Mouse (Mus musculus) layer of hippocampus, adult 18-20 months (tissue): Measurements from ENCODE around the gene Nf2. TPM values are rescaled to one million over a fixed set of nuclear protein-coding genes. Genes with fewer than 3 reads are reported as not detected.
"Not testable (repeated sequence)": the region's sequence is repeated elsewhere in the genome, so short reads cannot be mapped to it uniquely, and the experiment has no call there.

Experiments used
- DNase-seq, 2 experiments: peaks; one replicate each; pipeline ENCODE4 v3.0.0; 2022; ENCODE audit warnings: low spot score in 2 of 2
- total RNA-seq, 2 experiments: library from RNA; stranded (reverse); gene quantifications; 2 replicates each; pipeline ENCODE4 v1.2.3; 2021

Nf2 gene
- total RNA-seq, 2 experiments from 2014 or later, result 88.6 to 99.8 TPM

- DNase-seq, result not testable (repeated sequence)
Measured at GRCm38 (mm10) chr11:4802401-4802800, 46.9 kb downstream of the Nf2 start.

DNA sequence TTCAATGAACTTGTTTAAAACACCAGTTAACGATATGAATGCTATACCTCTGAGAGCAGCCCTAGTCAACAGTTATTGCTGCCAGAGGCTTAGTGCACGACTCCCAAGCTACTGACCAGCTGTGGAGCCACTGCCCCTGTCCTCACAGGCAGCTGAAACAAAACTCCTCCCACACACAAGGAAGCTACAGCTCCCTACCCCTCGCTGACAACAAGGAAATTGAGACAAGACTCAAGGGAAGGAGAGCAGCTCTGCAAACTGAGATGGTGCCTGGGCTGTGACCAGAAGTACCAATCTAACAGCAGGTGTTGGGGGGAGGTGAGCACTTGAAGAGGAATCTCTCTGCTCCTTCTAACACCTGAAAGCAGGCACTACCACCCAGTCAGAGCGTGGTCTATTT, 48.7 kb downstream of the Nf2 start:
- DNase-seq, result no peak

GRCm38 (mm10) chr11:4793006-4793405, 56.3 kb downstream of the Nf2 start:
- no peak for DNase-seq

DNA sequence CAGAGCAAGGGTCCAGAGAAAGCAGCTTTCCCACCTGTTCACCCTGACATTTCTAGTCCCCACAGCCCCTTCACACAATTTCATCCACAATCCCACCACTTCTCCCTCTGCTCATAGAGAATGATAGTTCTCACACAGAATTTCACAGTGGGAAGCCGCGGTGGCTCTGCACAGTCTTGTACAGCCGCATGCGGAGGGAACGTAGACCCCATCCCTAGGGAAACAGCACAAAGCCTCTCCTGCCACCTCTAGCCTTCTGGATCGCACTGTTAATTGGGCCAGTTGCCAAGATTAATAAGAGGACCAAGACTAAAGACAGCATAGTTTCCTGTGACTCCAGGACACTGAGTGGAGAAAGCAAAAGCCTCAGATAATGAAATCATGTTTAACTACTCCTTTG, 57.8 kb downstream of the Nf2 start:
- no peak for DNase-seq

DNA sequence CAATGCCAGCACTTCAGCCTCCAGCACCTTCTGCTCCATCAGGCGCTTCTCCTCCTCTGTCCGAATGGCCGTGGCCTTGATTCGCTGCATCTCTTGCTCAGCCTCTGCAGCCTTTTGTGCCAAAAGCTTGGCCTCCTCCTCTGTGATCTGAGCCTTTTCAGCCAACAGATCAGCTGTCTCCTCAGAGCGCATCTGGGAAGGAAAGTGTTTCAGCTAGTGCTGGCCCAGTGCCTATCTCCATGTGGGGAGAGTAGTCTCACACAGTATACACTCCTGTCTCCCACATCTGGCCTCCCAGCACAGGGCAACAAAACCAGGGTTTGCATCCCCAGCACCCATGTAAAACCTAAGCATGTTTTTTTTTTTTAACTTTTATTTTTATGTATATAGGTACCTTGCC, 59.6 kb downstream of the Nf2 start:
- no peak for DNase-seq

GRCm38 (mm10) chr11:4784629-4785142, 64.7 kb downstream of the Nf2 start:
- no peak for DNase-seq

- DNase-seq, result no peak
Measured at GRCm38 (mm10) chr11:4783116-4783515, 66.2 kb downstream of the Nf2 start.

- no peak for DNase-seq
Measured at GRCm38 (mm10) chr11:4780927-4781326, 68.4 kb downstream of the Nf2 start.

DNA sequence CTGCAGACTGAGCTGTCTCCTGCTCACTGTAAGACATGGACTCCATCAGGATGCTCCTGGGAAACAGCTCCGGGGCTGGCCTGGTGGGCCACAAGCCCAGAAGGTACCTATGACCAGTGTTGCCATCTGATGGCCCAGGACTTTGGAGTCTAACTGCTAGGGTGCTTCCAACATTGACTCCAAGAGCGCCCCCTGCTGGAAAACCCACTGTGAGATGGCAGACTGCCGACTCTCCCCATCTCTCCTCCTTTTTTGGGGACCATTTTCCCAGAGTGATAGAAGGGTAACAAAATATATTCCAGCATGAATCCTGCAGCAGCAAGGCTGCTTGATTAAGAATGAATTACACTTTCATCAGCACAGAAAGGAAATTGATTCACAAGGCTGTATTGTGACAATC, 76.4 kb downstream of the Nf2 start:
- DNase-seq, result peak in 1 of 2 experiments; percentile 83

DNA sequence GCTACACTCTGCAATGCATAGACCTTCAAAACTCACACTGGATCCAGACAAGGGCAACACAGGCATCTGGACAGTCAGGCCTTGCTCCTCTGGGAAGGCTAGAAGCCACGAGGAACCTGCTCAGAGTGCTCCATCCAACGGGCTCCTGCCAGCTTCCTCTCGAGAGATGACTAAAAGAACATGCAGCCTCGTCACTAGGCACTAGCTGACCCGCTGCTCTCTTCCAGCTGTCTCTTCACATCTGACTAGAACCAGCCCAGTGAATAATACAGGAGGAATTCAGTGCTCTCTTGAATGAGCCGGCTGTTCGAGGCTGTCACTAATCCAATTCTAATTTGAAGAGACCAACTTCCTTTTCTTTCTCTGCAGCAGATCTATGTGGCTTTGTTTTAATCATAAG, 77.6 kb downstream of the Nf2 start:
- no peak for DNase-seq

- no peak for DNase-seq
Measured at GRCm38 (mm10) chr11:4769881-4770280, 79.5 kb downstream of the Nf2 start.

DNA sequence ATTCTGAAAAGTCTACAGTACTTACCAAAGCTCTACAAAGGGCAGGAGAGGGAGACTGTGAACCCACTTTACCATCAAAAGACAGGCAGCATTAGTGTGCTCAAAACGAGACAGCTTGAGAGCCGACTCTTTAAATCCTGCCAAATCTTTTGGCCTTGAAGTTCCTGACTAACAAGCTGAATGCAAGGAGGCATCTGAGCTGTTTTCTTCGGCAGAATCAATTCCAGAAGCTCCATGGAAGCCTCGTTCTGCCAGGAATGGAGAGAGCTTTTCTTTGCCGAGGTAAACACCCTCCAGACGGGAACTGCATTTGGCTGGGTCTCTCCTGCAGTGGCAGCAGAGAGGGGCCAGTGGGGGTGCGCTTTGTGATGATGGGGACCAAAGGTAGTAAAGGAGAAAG, 80.0 kb downstream of the Nf2 start:
- DNase-seq, result peak in 1 of 2 experiments; percentile 58

- DNase-seq, result peak in 1 of 2 experiments; percentile 49
Measured at GRCm38 (mm10) chr11:4768399-4768798, 80.9 kb downstream of the Nf2 start.

DNA sequence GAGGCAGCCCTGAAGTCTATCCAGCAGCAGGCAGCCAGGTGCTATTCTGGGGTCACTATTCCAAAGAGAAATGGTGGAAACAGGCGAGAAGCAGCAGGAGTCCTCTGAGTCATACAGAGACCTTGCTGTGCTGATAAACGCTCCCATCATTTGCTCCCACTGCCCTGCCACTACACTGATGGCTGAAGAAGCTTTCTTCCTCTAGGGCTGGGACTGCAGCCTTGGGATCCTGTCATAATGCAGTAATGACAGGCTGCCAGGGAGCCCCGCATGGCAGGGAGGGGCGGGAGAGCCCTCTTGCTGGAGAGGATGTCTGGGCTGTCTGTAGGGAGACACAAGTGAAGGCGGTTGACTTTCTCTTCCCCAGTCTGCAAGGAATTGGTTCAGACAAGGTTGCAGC, 84.9 kb downstream of the Nf2 start:
- no peak for DNase-seq

GRCm38 (mm10) chr11:4763631-4764030, 85.7 kb downstream of the Nf2 start:
- no peak for DNase-seq

- no peak for DNase-seq
Measured at GRCm38 (mm10) chr11:4762511-4762910, 86.8 kb downstream of the Nf2 start.

GRCm38 (mm10) chr11:4761991-4762390, 87.3 kb downstream of the Nf2 start:
- DNase-seq, result no peak

GRCm38 (mm10) chr11:4760438-4760837, 88.9 kb downstream of the Nf2 start:
- DNase-seq, result no peak

DNA sequence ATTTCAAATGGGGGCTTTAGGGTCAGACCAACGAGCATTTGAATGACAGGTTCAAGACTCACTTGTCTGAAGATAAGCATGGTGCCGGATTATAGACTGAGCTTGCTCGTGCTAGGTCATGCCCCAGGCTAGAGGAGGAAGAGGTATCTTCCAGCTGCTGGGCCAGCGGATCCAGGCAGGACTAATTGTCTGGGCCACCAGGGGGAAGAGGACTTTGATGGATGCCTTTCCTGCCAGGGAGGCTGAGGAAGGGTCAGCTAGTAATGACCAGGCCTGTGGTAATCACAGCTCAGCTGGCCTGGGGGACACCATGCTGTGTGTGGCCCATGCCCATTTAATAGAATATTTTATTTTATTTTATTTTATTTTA, 91.6 kb downstream of the Nf2 start:
- DNase-seq, result no peak

DNA sequence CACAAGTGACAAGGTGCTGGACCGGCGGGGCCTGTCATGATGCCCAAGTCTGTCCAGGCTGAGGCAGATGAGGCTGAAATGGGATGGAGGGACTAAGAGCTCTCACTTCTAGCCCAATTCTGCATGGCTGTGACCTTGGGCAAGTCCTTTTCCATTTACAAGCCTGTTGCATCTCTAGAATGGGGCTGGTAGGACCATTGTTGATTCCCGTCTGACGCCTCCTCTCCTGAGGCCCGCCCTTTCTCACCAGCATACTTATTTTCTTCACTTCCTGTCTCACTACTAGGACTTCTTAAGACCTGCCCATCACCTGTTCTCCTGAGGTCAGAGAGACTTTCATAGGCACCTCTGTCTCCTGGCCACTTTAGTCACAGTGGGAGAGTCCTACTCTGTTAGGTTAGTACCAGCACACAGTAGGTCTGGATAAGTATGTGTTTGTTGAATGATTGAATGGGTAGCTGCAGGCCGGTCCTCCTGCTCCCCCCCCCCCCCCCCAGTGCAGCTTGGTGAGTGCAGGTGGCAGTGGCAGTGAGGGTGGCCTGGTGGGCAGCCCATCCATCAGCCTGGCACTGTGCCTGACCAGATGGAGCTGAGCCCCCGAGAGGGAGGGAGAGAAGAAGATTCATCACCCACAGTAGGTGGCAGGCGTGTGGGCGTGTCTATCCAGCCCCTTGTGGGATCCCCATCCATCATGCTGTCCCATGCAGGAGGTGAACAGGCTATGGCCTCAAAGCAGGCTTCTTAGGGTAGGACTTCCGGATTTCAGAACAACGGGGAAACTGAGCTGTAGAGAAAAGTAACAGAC, 92.2 kb downstream of the Nf2 start:
- DNase-seq, result no peak

- no peak for DNase-seq
Measured at GRCm38 (mm10) chr11:4756460-4756859, 92.9 kb downstream of the Nf2 start.

DNA sequence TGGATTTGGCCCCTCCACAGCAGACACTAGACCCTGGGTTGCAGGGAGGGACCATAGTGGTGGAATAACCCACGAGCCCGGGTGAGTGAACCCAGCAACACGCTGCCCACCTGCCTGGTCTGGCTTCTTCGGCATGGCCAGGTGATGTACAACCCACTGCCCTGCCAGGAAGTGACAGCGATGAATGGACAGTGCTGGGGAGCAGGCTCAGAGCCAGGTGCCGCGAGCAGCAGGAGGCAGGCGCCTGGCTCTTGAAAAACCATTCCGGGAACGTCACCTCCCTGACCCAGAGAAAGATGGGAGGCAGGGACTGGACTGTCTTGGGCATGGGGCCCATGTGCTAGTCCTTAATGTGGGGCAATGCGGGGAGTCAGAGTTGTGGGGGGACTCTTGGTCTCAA, 94.5 kb downstream of the Nf2 start:
- no peak for DNase-seq

DNA sequence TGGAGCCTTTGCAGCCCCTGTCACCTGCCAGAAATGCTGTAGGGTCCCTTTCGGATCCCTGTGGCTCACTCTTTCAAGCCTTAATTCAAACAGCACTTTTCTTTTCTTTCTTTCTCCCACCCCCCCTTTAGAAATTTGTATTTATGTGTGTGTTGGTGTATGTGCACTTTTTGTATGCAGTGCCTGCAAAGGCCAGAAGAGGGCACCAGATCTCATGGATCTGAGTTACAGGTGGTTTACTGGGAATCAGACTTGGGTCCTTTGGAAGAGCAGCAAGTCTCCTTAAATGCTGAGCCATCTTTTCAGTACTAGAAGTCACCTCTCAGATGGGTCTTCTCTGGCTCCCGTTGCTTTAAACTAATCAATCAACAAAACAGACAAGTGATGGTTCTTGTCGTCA, 95.3 kb downstream of the Nf2 start:
- no peak for DNase-seq
